Mouse (Mus musculus) frontal cortex, adult 2 months (tissue): ENCODE measurements around the gene Fam163b. TPM values are rescaled to one million over a fixed set of nuclear protein-coding genes. Genes with fewer than 3 reads are reported as not detected.

Experiments used
- polyA plus RNA-seq: library from polyadenylated mRNA; depleted of rRNA; stranded (reverse); fragments of >200 nt; gene quantifications from 2 replicates; pipeline ENCODE4 v1.2.3, GENCODE M21; 2012; rRNA removed

The Fam163b gene
- polyA plus RNA-seq, 1 experiment = 213 TPM

Other genes starting within 250 kb of the Fam163b start
- gene Surf6, start 239.6 kb downstream of the Fam163b start, polyA plus RNA-seq = 20.2 and 20.8 TPM in 2 replicates
- 51.7 and 53.9 TPM in 2 replicates for gene Med22, start 231.8 kb downstream of the Fam163b start, polyA plus RNA-seq
- 705 and 741 TPM in 2 replicates for gene Rpl7a, start 231.7 kb downstream of the Fam163b start, polyA plus RNA-seq
- gene Surf2, start 226.1 kb downstream of the Fam163b start, polyA plus RNA-seq = 54.6 and 58.2 TPM in 2 replicates
- 128 and 129 TPM in 2 replicates for gene Surf1, start 226.0 kb downstream of the Fam163b start, polyA plus RNA-seq
- gene Surf4, start 208.6 kb downstream of the Fam163b start, polyA plus RNA-seq = 55.7 and 60.3 TPM in 2 replicates
- 0.29 and 0.32 TPM in 2 replicates for gene Stkld1, start 208.4 kb downstream of the Fam163b start, polyA plus RNA-seq
- gene Rexo4, start 178.1 kb downstream of the Fam163b start, polyA plus RNA-seq = 69.6 and 71.2 TPM in 2 replicates
- 3.5 TPM in 2 replicates for gene Adamts13, start 169.1 kb downstream of the Fam163b start, polyA plus RNA-seq
- 63.3 and 64.0 TPM in 2 replicates for gene Cacfd1, start 132.6 kb downstream of the Fam163b start, polyA plus RNA-seq
- gene Slc2a6, start 114.5 kb downstream of the Fam163b start, polyA plus RNA-seq = 35.2 and 39.0 TPM in 2 replicates
- 0.65 and 0.74 TPM in 2 replicates for gene Mymk, start 70.3 kb downstream of the Fam163b start, polyA plus RNA-seq
- gene Adamtsl2, start 63.1 kb downstream of the Fam163b start, polyA plus RNA-seq = 34.9 and 42.6 TPM in 2 replicates
- 0.40 and 0.50 TPM in 2 replicates for gene Dbh, start 22.7 kb upstream of the Fam163b start, polyA plus RNA-seq
- gene Sardh, start 105.8 kb upstream of the Fam163b start, polyA plus RNA-seq = 9.2 and 13.7 TPM in 2 replicates